Mouse (Mus musculus) lung, embryonic 14.5 days (tissue): ENCODE results near the gene Tmem212. TPM values are rescaled to one million over a fixed set of nuclear protein-coding genes. Genes with fewer than 3 reads are reported as not detected.
A peak's percentile ranks its signal among the peaks of the same experiment; 100 is the strongest.

ENCODE experiments used
- ATAC-seq: fragments of 200-750 bp; cut with Nextera tagmentation; 2 replicates; pipeline ENCODE4 v1.8.0; 2017; ENCODE audit warnings: mild to moderate bottlenecking, moderate TSS enrichment, moderate library complexity; ENCODE audit not compliant: insufficient read depth
- DNase-seq: peaks from one replicate; pipeline ENCODE4 v3.0.0-alpha.2; 2015
- H3K27ac ChIP-seq: fragments of 300-500 bp; sonication (generic); 2 replicates; pipeline ENCODE4 v1.5.1; 2014; ENCODE audit warnings: low read depth, mild to moderate bottlenecking, moderate library complexity
- H3K27me3 ChIP-seq: fragments of 300-500 bp; sonication (generic); 2 replicates; pipeline ENCODE4 v1.6.1; 2014; ENCODE audit warnings: low read length, control low read depth; ENCODE audit not compliant: insufficient read depth
- H3K36me3 ChIP-seq: fragments of 300-500 bp; sonication (generic); 2 replicates; pipeline ENCODE4 v1.6.1; 2014; ENCODE audit warnings: control low read depth; ENCODE audit not compliant: insufficient read depth
- H3K4me1 ChIP-seq: fragments of 300-500 bp; sonication (generic); 2 replicates; pipeline ENCODE4 v1.6.1; 2014; ENCODE audit warnings: antibody characterized with exemption, control low read depth; ENCODE audit not compliant: insufficient read depth
- H3K4me2 ChIP-seq: fragments of 300-500 bp; sonication (generic); 2 replicates; pipeline ENCODE4 v1.6.1; 2014; ENCODE audit warnings: mild to moderate bottlenecking
- H3K4me3 ChIP-seq: fragments of 300-500 bp; sonication (generic); 2 replicates; pipeline ENCODE4 v1.5.1; 2014; ENCODE audit warnings: low read depth, low read length
- H3K9ac ChIP-seq: fragments of 300-500 bp; sonication (generic); 2 replicates; pipeline ENCODE4 v1.6.1; 2014
- H3K9me3 ChIP-seq: fragments of 300-500 bp; sonication (generic); 2 replicates; pipeline ENCODE4 v1.6.1; 2016; ENCODE audit warnings: low read depth, low read length, control low read depth
- CTCF ChIP-seq: IDR thresholded peaks from 2 replicates; pipeline ENCODE4 v1.5.1; 2016; ENCODE audit warnings: antibody characterized with exemption, low read depth
- WGBS: fragments of 180-500 bp; shearing (Covaris S2); extraction: QIAGEN DNeasy Blood & Tissue Kit; methylation state at CpG from one replicate; pipeline ENCODE4 v1.1.7; 2014; 5-methylcytosine and 5-hydroxymethylcytosine counted together
- polyA plus RNA-seq: library from polyadenylated mRNA; unstranded; fragments of >200 nt; fragmentation: Nextera tagmentation; extraction: Ambion mirVana; gene quantifications from 2 replicates; pipeline ENCODE4 v1.2.1, GENCODE M21; 2014

Tmem212 gene
- polyA plus RNA-seq, 1 experiment from 2014 or later, result not detected

- no peaks in the 10 kb centered on the region for H3K36me3 ChIP-seq
- WGBS, result 74% methylated on average over 6 of the region's 6 CpGs
- no peaks in the 10 kb centered on the region for H3K27me3 ChIP-seq
- H3K9ac ChIP-seq, result no peak overlapping the region
- H3K4me3 ChIP-seq, result no peak overlapping the region
- no peak overlapping the region for H3K4me2 ChIP-seq
- TF ChIP-seq CTCF, result no peak
- ATAC-seq (no peak), DNase-seq (no peak)
- no peak overlapping the region for H3K27ac ChIP-seq
- peaks cover 46% of the 10 kb centered on the region for H3K4me1 ChIP-seq
- no peaks in the 10 kb centered on the region for H3K9me3 ChIP-seq
Measured at GRCm38 (mm10) chr3:27861086-27861485, 35.1 kb downstream of the Tmem212 start.

GRCm38 (mm10) chr3:27859161-27859561, 37.0 kb downstream of the Tmem212 start:
- WGBS, result 5% methylated on average over 5 of the region's 5 CpGs
- no peak for TF ChIP-seq CTCF
- ATAC-seq, result peak; percentile 64
- DNase-seq, result peak; percentile 81
- Histone ChIP-seq H3K27me3 (no peaks in the 10 kb centered on the region), H3K4me3 (no peak overlapping the region), H3K4me2 (peak overlapping the region; percentile 38), H3K36me3 (no peaks in the 10 kb centered on the region), H3K9ac (no peak overlapping the region), H3K9me3 (no peaks in the 10 kb centered on the region), H3K27ac (peak overlapping the region; percentile 82), H3K4me1 (peaks cover 57% of the 10 kb centered on the region)

- H3K36me3 ChIP-seq, result no peaks in the 10 kb centered on the region
- 17% methylated on average over 5 of the region's 5 CpGs for WGBS
- H3K4me1 ChIP-seq, result peaks cover 52% of the 10 kb centered on the region
- no peaks in the 10 kb centered on the region for H3K9me3 ChIP-seq
- TF ChIP-seq CTCF, result no peak
- H3K4me2 ChIP-seq, result peak overlapping the region; percentile 38; the same call in 1 of the 2 replicates
- ATAC-seq, result no peak
- H3K27me3 ChIP-seq, result no peaks in the 10 kb centered on the region
- no peak overlapping the region for H3K9ac ChIP-seq
- H3K4me3 ChIP-seq, result no peak overlapping the region
- peak overlapping the region; percentile 82 for H3K27ac ChIP-seq
- no peak for DNase-seq
Measured at GRCm38 (mm10) chr3:27858441-27859115, 37.6 kb downstream of the Tmem212 start.

- 51% methylated on average over 2 of the region's 2 CpGs for WGBS
- peaks cover 5% of the 10 kb centered on the region; the same call in 1 of the 2 replicates for H3K9me3 ChIP-seq
- no peak overlapping the region for H3K9ac ChIP-seq
- peaks cover 35% of the 10 kb centered on the region for H3K4me1 ChIP-seq
- H3K4me2 ChIP-seq, result no peak overlapping the region
- peak overlapping the region; percentile 51; the same call in 1 of the 2 replicates for H3K27ac ChIP-seq
- no peaks in the 10 kb centered on the region for H3K27me3 ChIP-seq
- no peaks in the 10 kb centered on the region for H3K36me3 ChIP-seq
- H3K4me3 ChIP-seq, result no peak overlapping the region
- ATAC-seq, result no peak
- DNase-seq, result peak; percentile 46
- no peak for TF ChIP-seq CTCF
Measured at GRCm38 (mm10) chr3:27856288-27856687, 39.9 kb downstream of the Tmem212 start.

GRCm38 (mm10) chr3:27854431-27855180, 41.6 kb downstream of the Tmem212 start:
- no peak for TF ChIP-seq CTCF
- H3K27ac ChIP-seq, result peak overlapping the region; percentile 48
- WGBS, result 62% methylated on average over 5 of the region's 5 CpGs
- DNase-seq, result peak; percentile 70
- no peaks in the 10 kb centered on the region for H3K36me3 ChIP-seq
- no peak overlapping the region for H3K4me2 ChIP-seq
- peak; percentile 55 for ATAC-seq
- H3K27me3 ChIP-seq, result no peaks in the 10 kb centered on the region
- H3K4me3 ChIP-seq, result no peak overlapping the region
- H3K9ac ChIP-seq, result no peak overlapping the region
- peaks cover 31% of the 10 kb centered on the region for H3K4me1 ChIP-seq
- H3K9me3 ChIP-seq, result peaks cover 5% of the 10 kb centered on the region; the same call in 1 of the 2 replicates

GRCm38 (mm10) chr3:27843266-27843665, 52.9 kb downstream of the Tmem212 start:
- no peak for DNase-seq
- Histone ChIP-seq H3K9ac (no peak overlapping the region), H3K4me2 (no peak overlapping the region), H3K9me3 (no peaks in the 10 kb centered on the region), H3K4me3 (no peak overlapping the region), H3K36me3 (no peaks in the 10 kb centered on the region), H3K4me1 (no peaks in the 10 kb centered on the region), H3K27me3 (no peaks in the 10 kb centered on the region), H3K27ac (no peak overlapping the region)
- ATAC-seq, result no peak
- no peak for TF ChIP-seq CTCF
- 35% methylated on average over 5 of the region's 5 CpGs for WGBS

GRCm38 (mm10) chr3:27842856-27843255, 53.3 kb downstream of the Tmem212 start:
- ATAC-seq, result no peak
- H3K4me3 ChIP-seq, result no peak overlapping the region
- no peaks in the 10 kb centered on the region for H3K27me3 ChIP-seq
- H3K4me1 ChIP-seq, result no peaks in the 10 kb centered on the region
- no peak overlapping the region for H3K9ac ChIP-seq
- H3K9me3 ChIP-seq, result no peaks in the 10 kb centered on the region
- H3K27ac ChIP-seq, result no peak overlapping the region
- no peak overlapping the region for H3K4me2 ChIP-seq
- DNase-seq, result no peak
- 54% methylated on average over 5 of the region's 5 CpGs for WGBS
- no peak for TF ChIP-seq CTCF
- no peaks in the 10 kb centered on the region for H3K36me3 ChIP-seq
